Mouse (Mus musculus): Measurements from ENCODE around the gene Mn1. TPM values are rescaled to one million over a fixed set of nuclear protein-coding genes. Genes with fewer than 3 reads are reported as not detected.

The Mn1 gene
- polyA plus RNA-seq, 1 experiment, result 14.8 TPM

GRCm38 (mm10) chr5:111404721-111405120, 12.4 kb upstream of the Mn1 start:
- Histone ChIP-seq H3K4me1 (ENCODE audit: control insufficient read depth, insufficient read depth, low read length) (no peaks in the 10 kb centered on the region; the same call in 1 of the 2 replicates), H3K27ac (ENCODE audit: insufficient read depth, low read length) (no peak overlapping the region), H3K4me3 (ENCODE audit: insufficient read depth, low read length) (no peak overlapping the region)
- TF ChIP-seq POLR2A (IDR thresholded peaks at IDR 0.05; ENCODE audit: extremely low read depth, insufficient read depth, low read length) (no peak), CTCF (IDR thresholded peaks at IDR 0.05; ENCODE audit: extremely low read depth, insufficient read depth, low read length) (no peak)

GRCm38 (mm10) chr5:111408470-111409105, 8.6 kb upstream of the Mn1 start:
- H3K27ac ChIP-seq (ENCODE audit: insufficient read depth, low read length), result no peak overlapping the region
- no peak overlapping the region for H3K4me3 ChIP-seq (ENCODE audit: insufficient read depth, low read length)
- H3K4me1 ChIP-seq (ENCODE audit: control insufficient read depth, insufficient read depth, low read length), result no peaks in the 10 kb centered on the region; the same call in 1 of the 2 replicates
- no peak for TF ChIP-seq POLR2A (IDR thresholded peaks at IDR 0.05; ENCODE audit: extremely low read depth, insufficient read depth, low read length)

- no peak overlapping the region for H3K27ac ChIP-seq (ENCODE audit: insufficient read depth, low read length)
- no peak overlapping the region for H3K4me3 ChIP-seq (ENCODE audit: insufficient read depth, low read length)
- no peak for TF ChIP-seq POLR2A (IDR thresholded peaks at IDR 0.05; ENCODE audit: extremely low read depth, insufficient read depth, low read length)
- TF ChIP-seq CTCF (IDR thresholded peaks at IDR 0.05; ENCODE audit: extremely low read depth, insufficient read depth, low read length), result peak; percentile 59
- no peaks in the 10 kb centered on the region; the same call in 1 of the 2 replicates for H3K4me1 ChIP-seq (ENCODE audit: control insufficient read depth, insufficient read depth, low read length)
Observed at GRCm38 (mm10) chr5:111409412-111410044, 7.6 kb upstream of the Mn1 start.

- no peaks in the 10 kb centered on the region; the same call in 1 of the 2 replicates for H3K4me1 ChIP-seq (ENCODE audit: control insufficient read depth, insufficient read depth, low read length)
- H3K4me3 ChIP-seq (ENCODE audit: insufficient read depth, low read length), result no peak overlapping the region
- TF ChIP-seq POLR2A (IDR thresholded peaks at IDR 0.05; ENCODE audit: extremely low read depth, insufficient read depth, low read length) (no peak), CTCF (IDR thresholded peaks at IDR 0.05; ENCODE audit: extremely low read depth, insufficient read depth, low read length) (no peak)
- no peak overlapping the region for H3K27ac ChIP-seq (ENCODE audit: insufficient read depth, low read length)
Observed at GRCm38 (mm10) chr5:111410665-111411064, 6.5 kb upstream of the Mn1 start.

GRCm38 (mm10) chr5:111414192-111414591, 3.0 kb upstream of the Mn1 start:
- no peak overlapping the region for H3K27ac ChIP-seq (ENCODE audit: insufficient read depth, low read length)
- no peaks in the 10 kb centered on the region for H3K4me1 ChIP-seq (ENCODE audit: control insufficient read depth, insufficient read depth, low read length)
- H3K4me3 ChIP-seq (ENCODE audit: insufficient read depth, low read length), result no peak overlapping the region
- peak; percentile 76 for TF ChIP-seq CTCF (IDR thresholded peaks at IDR 0.05; ENCODE audit: extremely low read depth, insufficient read depth, low read length)
- no peak for TF ChIP-seq POLR2A (IDR thresholded peaks at IDR 0.05; ENCODE audit: extremely low read depth, insufficient read depth, low read length)

- H3K27ac ChIP-seq (ENCODE audit: insufficient read depth, low read length), result no peak overlapping the region
- H3K4me1 ChIP-seq (ENCODE audit: control insufficient read depth, insufficient read depth, low read length), result no peaks in the 10 kb centered on the region
- TF ChIP-seq POLR2A (IDR thresholded peaks at IDR 0.05; ENCODE audit: extremely low read depth, insufficient read depth, low read length), result no peak
- no peak for TF ChIP-seq CTCF (IDR thresholded peaks at IDR 0.05; ENCODE audit: extremely low read depth, insufficient read depth, low read length)
- H3K4me3 ChIP-seq (ENCODE audit: insufficient read depth, low read length), result no peak overlapping the region
Observed at GRCm38 (mm10) chr5:111414770-111415249, 2.4 kb upstream of the Mn1 start.

- no peak overlapping the region for H3K27ac ChIP-seq (ENCODE audit: insufficient read depth, low read length)
- TF ChIP-seq POLR2A (IDR thresholded peaks at IDR 0.05; ENCODE audit: extremely low read depth, insufficient read depth, low read length) (no peak), CTCF (IDR thresholded peaks at IDR 0.05; ENCODE audit: extremely low read depth, insufficient read depth, low read length) (no peak)
- H3K4me3 ChIP-seq (ENCODE audit: insufficient read depth, low read length), result peak overlapping the region; percentile 75; the same call in 1 of the 2 replicates
- no peaks in the 10 kb centered on the region for H3K4me1 ChIP-seq (ENCODE audit: control insufficient read depth, insufficient read depth, low read length)
Observed at GRCm38 (mm10) chr5:111415575-111415974, 1.6 kb upstream of the Mn1 start.

GRCm38 (mm10) chr5:111416048-111416447, 1.1 kb upstream of the Mn1 start:
- 0 out of 2 replicates have a peak, but pooled peaks have one; percentile 0 for TF ChIP-seq CTCF (IDR thresholded peaks at IDR 0.05; ENCODE audit: extremely low read depth, insufficient read depth, low read length)
- TF ChIP-seq POLR2A (IDR thresholded peaks at IDR 0.05; ENCODE audit: extremely low read depth, insufficient read depth, low read length), result no peak
- Histone ChIP-seq H3K27ac (ENCODE audit: insufficient read depth, low read length) (no peak overlapping the region), H3K4me1 (ENCODE audit: control insufficient read depth, insufficient read depth, low read length) (no peaks in the 10 kb centered on the region), H3K4me3 (ENCODE audit: insufficient read depth, low read length) (peak overlapping the region; percentile 75; the same call in 1 of the 2 replicates)

- peak overlapping the region; percentile 75 for H3K4me3 ChIP-seq (ENCODE audit: insufficient read depth, low read length)
- H3K4me1 ChIP-seq (ENCODE audit: control insufficient read depth, insufficient read depth, low read length), result no peaks in the 10 kb centered on the region
- H3K27ac ChIP-seq (ENCODE audit: insufficient read depth, low read length), result peak overlapping the region; percentile 78
- TF ChIP-seq CTCF (IDR thresholded peaks at IDR 0.05; ENCODE audit: extremely low read depth, insufficient read depth, low read length) (no peak), POLR2A (IDR thresholded peaks at IDR 0.05; ENCODE audit: extremely low read depth, insufficient read depth, low read length) (no peak)
Observed at GRCm38 (mm10) chr5:111417378-111418131, 393 bp downstream of the Mn1 start.

All from cortical plate, adult 2 months (tissue).